Mouse (Mus musculus): ENCODE results near the gene Tmem132d. TPM values are rescaled to one million over a fixed set of nuclear protein-coding genes. Genes with fewer than 3 reads are reported as not detected.
"Not testable (repeated sequence)": the region's sequence is repeated elsewhere in the genome, so short reads cannot be mapped to it uniquely, and the experiment has no call there.

Tmem132d gene
- polyA plus RNA-seq, 1 experiment from 2014 or later: not detected

DNA sequence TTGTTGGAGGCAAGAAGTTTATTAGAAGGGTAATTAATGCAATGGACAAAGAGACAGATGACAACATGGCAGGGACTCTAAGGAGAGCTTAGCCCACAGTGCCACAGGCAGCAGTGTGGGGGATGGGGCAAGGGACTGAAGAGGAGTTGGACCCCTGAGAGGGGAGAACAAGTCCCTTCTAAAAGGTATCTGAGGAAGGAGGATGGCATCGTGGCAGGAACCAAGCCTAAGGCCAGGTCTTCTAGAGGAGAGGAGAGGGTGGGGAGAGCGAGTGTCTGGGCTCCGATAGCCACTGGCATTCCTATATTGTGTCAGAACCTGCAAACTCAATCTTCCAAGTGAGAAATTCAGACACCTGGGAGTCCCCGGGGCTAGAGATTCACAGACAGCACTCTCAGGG, 674.3 kb downstream of the Tmem132d start:
- WGBS: 76% methylated on average over 4 of the region's 4 CpGs
- Histone ChIP-seq H3K27me3 (replicated peaks; ENCODE audit: control insufficient read depth, insufficient read depth, low read length) (no peaks in the 10 kb centered on the region), H3K4me3 (ENCODE audit: low read length) (no peak overlapping the region), H3K9me3 (ENCODE audit: control insufficient read depth, low read length) (no peaks in the 10 kb centered on the region), H3K4me2 (ENCODE audit: low read depth, low read length) (no peak overlapping the region), H3K27ac (ENCODE audit: low read length) (no peak overlapping the region), H3K9ac (ENCODE audit: low read depth, low read length) (no peak overlapping the region), H3K4me1 (ENCODE audit: control insufficient read depth, insufficient read depth, low read length) (no peaks in the 10 kb centered on the region), H3K36me3 (ENCODE audit: control insufficient read depth, insufficient read depth, low read length) (no peaks in the 10 kb centered on the region)
- ATAC-seq: no peak

- H3K4me3 ChIP-seq (ENCODE audit: low read length): no peak overlapping the region
- 76% methylated on average over 4 of the region's 4 CpGs for WGBS
- no peaks in the 10 kb centered on the region for H3K27me3 ChIP-seq (replicated peaks; ENCODE audit: control insufficient read depth, insufficient read depth, low read length)
- H3K36me3 ChIP-seq (ENCODE audit: control insufficient read depth, insufficient read depth, low read length): no peaks in the 10 kb centered on the region
- no peak overlapping the region for H3K4me2 ChIP-seq (ENCODE audit: low read depth, low read length)
- no peak for ATAC-seq
- H3K9me3 ChIP-seq (ENCODE audit: control insufficient read depth, low read length): no peaks in the 10 kb centered on the region
- no peaks in the 10 kb centered on the region for H3K4me1 ChIP-seq (ENCODE audit: control insufficient read depth, insufficient read depth, low read length)
- no peak overlapping the region for H3K27ac ChIP-seq (ENCODE audit: low read length)
- H3K9ac ChIP-seq (ENCODE audit: low read depth, low read length): no peak overlapping the region
Measured at GRCm38 (mm10) chr5:127756671-127757423, 676.0 kb downstream of the Tmem132d start.

DNA sequence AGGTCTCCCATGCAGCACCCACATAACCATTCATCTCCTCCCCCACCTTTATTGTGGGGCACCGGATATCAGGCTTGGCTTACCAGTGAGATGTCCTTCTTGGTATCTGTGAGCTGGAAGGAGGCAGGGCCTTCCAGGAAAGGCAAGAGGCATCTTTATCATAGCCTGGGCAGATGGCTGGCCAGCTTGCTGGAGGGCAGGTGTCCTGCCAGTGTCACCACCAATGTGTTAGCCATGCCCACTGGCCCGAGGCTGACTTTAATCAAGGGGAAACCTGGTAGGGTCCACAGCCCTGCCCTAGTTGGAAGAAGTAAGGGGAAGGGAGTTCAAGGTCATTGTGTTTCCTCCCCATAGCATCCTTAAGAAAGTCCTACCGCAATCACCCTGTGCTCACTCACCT, 676.9 kb downstream of the Tmem132d start:
- Histone ChIP-seq H3K9ac (ENCODE audit: low read depth, low read length) (no peak overlapping the region), H3K36me3 (ENCODE audit: control insufficient read depth, insufficient read depth, low read length) (no peaks in the 10 kb centered on the region), H3K9me3 (ENCODE audit: control insufficient read depth, low read length) (no peaks in the 10 kb centered on the region), H3K4me2 (ENCODE audit: low read depth, low read length) (no peak overlapping the region), H3K27ac (ENCODE audit: low read length) (no peak overlapping the region), H3K27me3 (replicated peaks; ENCODE audit: control insufficient read depth, insufficient read depth, low read length) (no peaks in the 10 kb centered on the region), H3K4me3 (ENCODE audit: low read length) (no peak overlapping the region), H3K4me1 (ENCODE audit: control insufficient read depth, insufficient read depth, low read length) (peaks cover under 1% of the 10 kb centered on the region; the same call in 1 of the 2 replicates)
- WGBS: 80% methylated on average over 3 of the region's 3 CpGs
- no peak for ATAC-seq

- no peak overlapping the region for H3K27ac ChIP-seq (ENCODE audit: low read length)
- no peak for ATAC-seq
- no peaks in the 10 kb centered on the region for H3K36me3 ChIP-seq (ENCODE audit: control insufficient read depth, insufficient read depth, low read length)
- no peaks in the 10 kb centered on the region for H3K27me3 ChIP-seq (replicated peaks; ENCODE audit: control insufficient read depth, insufficient read depth, low read length)
- H3K4me3 ChIP-seq (ENCODE audit: low read length): no peak overlapping the region
- no peak overlapping the region for H3K9ac ChIP-seq (ENCODE audit: low read depth, low read length)
- no peaks in the 10 kb centered on the region for H3K9me3 ChIP-seq (ENCODE audit: control insufficient read depth, low read length)
- no peak overlapping the region for H3K4me2 ChIP-seq (ENCODE audit: low read depth, low read length)
- 71% methylated on average over 4 of the region's 4 CpGs for WGBS
- H3K4me1 ChIP-seq (ENCODE audit: control insufficient read depth, insufficient read depth, low read length): peaks cover 4% of the 10 kb centered on the region; the same call in 1 of the 2 replicates
Measured at GRCm38 (mm10) chr5:127755594-127755993, 677.3 kb downstream of the Tmem132d start.

GRCm38 (mm10) chr5:127751262-127751975, 681.5 kb downstream of the Tmem132d start:
- no peak overlapping the region for H3K4me2 ChIP-seq (ENCODE audit: low read depth, low read length)
- WGBS: 24% methylated on average over 20 of the region's 20 CpGs
- no peak overlapping the region for H3K9ac ChIP-seq (ENCODE audit: low read depth, low read length)
- peak; percentile 58 for ATAC-seq
- no peaks in the 10 kb centered on the region for H3K9me3 ChIP-seq (ENCODE audit: control insufficient read depth, low read length)
- peak overlapping the region; percentile 4; the same call in 1 of the 2 replicates for H3K27ac ChIP-seq (ENCODE audit: low read length)
- peaks cover 4% of the 10 kb centered on the region; the same call in 1 of the 2 replicates for H3K4me1 ChIP-seq (ENCODE audit: control insufficient read depth, insufficient read depth, low read length)
- H3K27me3 ChIP-seq (replicated peaks; ENCODE audit: control insufficient read depth, insufficient read depth, low read length): no peaks in the 10 kb centered on the region
- no peak overlapping the region for H3K4me3 ChIP-seq (ENCODE audit: low read length)
- H3K36me3 ChIP-seq (ENCODE audit: control insufficient read depth, insufficient read depth, low read length): no peaks in the 10 kb centered on the region

GRCm38 (mm10) chr5:127749540-127749939, 683.3 kb downstream of the Tmem132d start:
- H3K4me1 ChIP-seq (ENCODE audit: control insufficient read depth, insufficient read depth, low read length); ATAC-seq; H3K4me3 ChIP-seq (ENCODE audit: low read length); H3K9me3 ChIP-seq (ENCODE audit: control insufficient read depth, low read length); H3K4me2 ChIP-seq (ENCODE audit: low read depth, low read length); H3K27me3 ChIP-seq (replicated peaks; ENCODE audit: control insufficient read depth, insufficient read depth, low read length); H3K36me3 ChIP-seq (ENCODE audit: control insufficient read depth, insufficient read depth, low read length); H3K27ac ChIP-seq (ENCODE audit: low read length); H3K9ac ChIP-seq (ENCODE audit: low read depth, low read length): not testable (repeated sequence)
- WGBS: 89% methylated on average over 3 of the region's 3 CpGs

DNA sequence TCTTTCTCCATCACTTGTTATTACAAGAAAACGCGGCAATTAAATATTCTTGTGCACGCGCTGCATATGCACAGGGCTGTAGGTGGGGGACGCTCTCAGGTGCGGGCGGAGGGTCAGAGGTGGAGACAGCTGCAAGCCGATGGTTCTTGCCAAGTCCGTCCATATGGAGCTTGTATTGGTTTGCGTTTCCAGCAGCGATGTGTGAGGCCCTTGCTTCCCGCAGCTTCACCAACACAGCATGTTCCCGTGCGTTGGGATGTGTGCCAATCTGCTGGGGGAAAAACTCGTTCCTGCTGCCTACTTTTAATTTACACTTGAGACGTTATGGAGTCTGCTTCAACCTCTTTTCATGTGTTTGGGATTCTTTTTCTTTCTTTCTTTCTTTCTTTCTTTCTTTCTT, 691.5 kb downstream of the Tmem132d start:
- no peak for ATAC-seq

More for the DNA sequence above, 691.5 kb downstream of the Tmem132d start:
- H3K27me3 ChIP-seq (replicated peaks; ENCODE audit: control insufficient read depth, insufficient read depth, low read length): no peaks in the 10 kb centered on the region
- H3K4me3 ChIP-seq (ENCODE audit: low read length): no peak overlapping the region
- H3K4me2 ChIP-seq (ENCODE audit: low read depth, low read length): no peak overlapping the region
- H3K9ac ChIP-seq (ENCODE audit: low read depth, low read length): no peak overlapping the region
- H3K36me3 ChIP-seq (ENCODE audit: control insufficient read depth, insufficient read depth, low read length): no peaks in the 10 kb centered on the region
- no peaks in the 10 kb centered on the region for H3K4me1 ChIP-seq (ENCODE audit: control insufficient read depth, insufficient read depth, low read length)
- no peak overlapping the region for H3K27ac ChIP-seq (ENCODE audit: low read length)
- 78% methylated on average over 16 of the region's 16 CpGs for WGBS
- H3K9me3 ChIP-seq (ENCODE audit: control insufficient read depth, low read length): no peaks in the 10 kb centered on the region

Other genes starting within 250 kb of the Tmem132d start
- gene Fzd10, start 167.8 kb upstream of the Tmem132d start, polyA plus RNA-seq (2015; fragmentation: Nextera tagmentation; extraction: Ambion mirVana): 0.47 and 0.53 TPM in 2 replicates

All from intestine, embryonic 16.5 days (tissue).